Mouse (Mus musculus) spleen, adult 2 months (tissue): Measurements from ENCODE around the gene Slc6a5.

Experiments
- CTCF ChIP-seq: fragments of 200-500 bp; IDR thresholded peaks from 2 replicates; pipeline ENCODE4 v1.5.1; 2011; ENCODE audit warnings: mild to moderate bottlenecking, inconsistent platforms; ENCODE audit not compliant: insufficient read depth, insufficient read length, insufficient replicate concordance; ENCODE audit errors: extremely low read depth
- POLR2A ChIP-seq: fragments of 200-500 bp; IDR thresholded peaks from 2 replicates; pipeline ENCODE4 v1.6.1; 2011; ENCODE audit warnings: low read depth, low read length, inconsistent platforms

GRCm38 (mm10) chr7:49908181-49908855, 1.6 kb upstream of the Slc6a5 start:
- no peak for TF ChIP-seq POLR2A
- no peak for TF ChIP-seq CTCF
